Mouse (Mus musculus) heart, adult 11 months (tissue): ENCODE measurements around the gene Zfp14.
A peak's percentile ranks its signal among the peaks of the same experiment; 100 is the strongest.

Source experiments
- DNase-seq: peaks from one replicate; pipeline ENCODE4 v3.0.0; 2022

The Zfp14 gene

GRCm38 (mm10) chr7:30027331-30027730 lies 23.8 kb downstream of the Zfp14 start:
- DNase-seq = no peak

GRCm38 (mm10) chr7:30025358-30025757 lies 25.8 kb downstream of the Zfp14 start:
- peak; percentile 74 for DNase-seq

DNA sequence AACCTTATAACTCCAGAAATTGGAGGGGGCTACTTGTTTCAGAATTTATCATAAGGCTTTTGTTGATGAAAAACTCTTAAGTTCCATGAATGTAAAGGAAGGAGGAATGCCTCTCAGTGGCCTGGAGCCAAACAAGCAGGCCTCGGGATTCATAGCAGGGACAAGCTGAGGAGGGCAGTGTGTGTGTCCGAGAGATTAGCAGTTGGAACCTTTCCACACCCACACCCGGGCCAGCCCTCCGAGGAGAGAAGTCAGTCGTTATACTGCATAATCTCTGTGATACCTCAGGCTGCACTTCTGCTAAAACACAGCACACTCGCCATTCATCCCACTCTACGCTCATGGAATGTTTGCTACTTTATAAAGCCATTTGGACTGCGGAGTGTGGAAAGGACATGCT lies 27.4 kb downstream of the Zfp14 start:
- no peak for DNase-seq

DNA sequence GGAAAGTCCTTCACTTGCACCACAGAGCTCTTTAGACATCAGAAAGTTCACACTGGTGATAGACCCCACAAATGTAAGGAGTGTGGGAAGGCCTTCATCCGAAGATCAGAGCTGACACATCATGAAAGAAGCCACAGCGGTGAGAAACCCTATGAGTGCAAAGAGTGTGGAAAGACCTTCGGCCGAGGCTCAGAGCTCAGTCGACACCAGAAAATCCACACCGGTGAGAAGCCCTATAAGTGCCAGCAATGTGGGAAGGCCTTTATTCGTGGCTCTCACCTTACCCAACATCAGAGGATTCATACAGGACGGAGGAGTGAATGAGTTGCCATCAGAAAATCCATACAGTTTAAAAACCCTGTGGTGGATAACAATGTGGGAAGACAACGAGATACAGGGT lies 27.9 kb downstream of the Zfp14 start:
- DNase-seq = peak; percentile 65

DNA sequence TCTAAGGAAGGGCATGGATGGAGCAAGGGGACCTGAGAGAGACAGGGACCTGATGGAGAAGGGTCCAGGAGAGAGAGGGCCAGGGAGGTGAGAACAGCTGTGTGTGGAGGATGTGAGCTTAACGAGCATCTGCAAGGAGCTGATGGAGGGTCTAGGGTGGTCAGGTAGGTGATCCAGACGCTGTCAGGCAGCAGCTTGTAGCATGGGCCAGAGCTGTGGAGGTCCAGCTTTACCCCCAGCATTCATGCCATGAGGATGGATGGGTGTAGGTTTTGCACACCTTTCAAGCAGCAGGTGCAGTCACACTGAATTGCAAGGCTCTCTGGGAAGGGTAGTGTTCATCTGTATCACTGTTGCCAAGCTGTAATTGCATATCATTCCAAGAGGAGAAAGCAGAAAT lies 31.6 kb downstream of the Zfp14 start:
- DNase-seq = peak; percentile 77

DNA sequence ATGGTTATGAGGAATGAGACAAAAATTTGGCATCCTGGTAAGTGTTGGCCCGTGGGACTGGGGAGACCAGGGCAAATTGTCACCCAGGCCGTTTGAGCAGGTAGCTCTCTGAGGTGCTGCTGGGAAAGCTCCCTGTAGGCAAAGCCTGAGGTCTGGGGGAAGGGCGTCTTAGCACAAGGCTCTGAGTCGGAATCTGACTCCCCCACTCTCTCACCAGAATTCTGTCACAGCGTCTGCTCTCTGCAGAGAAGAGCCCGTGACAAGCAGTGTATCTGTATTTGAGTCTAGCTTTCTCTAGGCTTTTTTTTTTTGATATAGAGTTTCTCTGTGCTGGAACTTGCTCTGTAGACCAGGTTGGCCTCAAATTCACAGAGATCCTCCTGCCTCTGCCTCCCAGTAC lies 34.0 kb downstream of the Zfp14 start:
- DNase-seq = peak; percentile 64

- DNase-seq = peak; percentile 83
Measured at GRCm38 (mm10) chr7:30012956-30013363, 38.2 kb downstream of the Zfp14 start.

GRCm38 (mm10) chr7:30010551-30011195 lies 40.5 kb downstream of the Zfp14 start:
- peak; percentile 85 for DNase-seq

DNA sequence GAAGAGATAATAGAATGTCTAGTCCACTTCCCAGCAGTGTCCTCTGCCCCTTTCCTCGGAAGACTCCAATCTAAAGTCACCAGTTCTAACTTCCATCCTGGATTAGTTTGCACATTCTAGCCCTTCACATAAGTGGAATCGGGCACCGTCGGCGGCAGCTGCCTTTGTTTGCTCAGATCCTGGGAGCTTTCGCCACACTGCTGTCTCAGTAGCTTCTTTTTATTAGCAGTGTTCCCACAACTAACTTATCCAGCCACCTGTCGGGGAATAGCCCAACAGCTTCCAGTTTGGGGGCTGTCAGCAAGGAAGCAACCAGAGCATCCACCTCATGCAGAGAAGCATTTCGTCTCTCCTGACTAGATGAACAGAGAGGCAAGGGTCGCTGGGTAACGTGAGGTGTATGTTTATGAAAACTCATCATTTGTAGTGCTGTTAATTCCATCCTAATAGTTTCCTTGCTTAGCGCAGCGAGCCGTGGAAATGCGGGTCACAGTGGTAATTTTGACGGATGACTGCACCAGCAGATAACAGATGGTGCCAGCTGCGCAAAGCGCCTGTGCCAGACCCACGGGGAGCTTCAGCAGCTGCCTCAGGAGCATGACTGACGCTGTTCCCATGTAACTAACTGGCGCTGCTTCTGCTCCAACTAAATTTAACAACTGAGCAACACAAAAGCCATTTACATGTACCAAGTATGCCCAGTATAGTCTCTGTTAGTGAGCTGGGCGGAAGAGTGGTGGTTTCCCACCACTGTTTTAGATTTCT lies 41.7 kb downstream of the Zfp14 start:
- peak; percentile 94 for DNase-seq

DNA sequence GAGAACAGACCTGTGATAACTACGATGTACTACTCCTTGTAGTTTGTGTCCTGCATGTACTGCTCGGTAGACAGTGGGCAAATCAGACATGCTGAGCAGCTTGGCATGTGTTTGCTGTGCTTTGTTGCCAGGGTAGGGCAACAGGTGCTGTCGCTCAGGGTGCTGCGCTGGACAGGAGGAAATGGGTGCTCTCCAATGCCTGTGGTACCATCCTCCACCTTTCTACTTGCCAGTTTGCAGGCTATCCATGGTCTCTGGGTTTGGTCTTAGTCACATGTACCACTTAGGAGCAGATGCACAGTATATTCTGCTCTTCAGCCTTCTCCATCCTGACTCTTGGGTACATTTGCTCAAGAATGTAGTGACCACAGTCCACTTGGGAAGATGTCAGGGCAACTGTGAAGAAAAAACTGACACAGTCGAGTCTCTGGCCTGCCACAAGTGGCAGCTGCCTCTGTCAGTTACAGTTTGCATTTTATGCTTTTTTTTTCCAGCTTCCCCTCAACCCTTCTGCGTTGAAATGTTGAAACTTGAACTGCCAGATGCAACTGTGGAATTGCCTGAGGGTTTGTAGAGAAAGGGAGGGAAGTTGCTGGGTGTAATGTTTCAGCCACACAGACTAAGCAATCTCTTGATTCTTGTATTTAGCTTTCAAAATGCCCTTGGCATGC lies 43.0 kb downstream of the Zfp14 start:
- peak; percentile 74 for DNase-seq

GRCm38 (mm10) chr7:30007601-30008000 lies 43.6 kb downstream of the Zfp14 start:
- peak; percentile 57 for DNase-seq

GRCm38 (mm10) chr7:30000601-30001000 lies 50.6 kb downstream of the Zfp14 start:
- peak; percentile 42 for DNase-seq

- DNase-seq = no peak
Measured at GRCm38 (mm10) chr7:29995134-29995533, 56.0 kb downstream of the Zfp14 start.

DNA sequence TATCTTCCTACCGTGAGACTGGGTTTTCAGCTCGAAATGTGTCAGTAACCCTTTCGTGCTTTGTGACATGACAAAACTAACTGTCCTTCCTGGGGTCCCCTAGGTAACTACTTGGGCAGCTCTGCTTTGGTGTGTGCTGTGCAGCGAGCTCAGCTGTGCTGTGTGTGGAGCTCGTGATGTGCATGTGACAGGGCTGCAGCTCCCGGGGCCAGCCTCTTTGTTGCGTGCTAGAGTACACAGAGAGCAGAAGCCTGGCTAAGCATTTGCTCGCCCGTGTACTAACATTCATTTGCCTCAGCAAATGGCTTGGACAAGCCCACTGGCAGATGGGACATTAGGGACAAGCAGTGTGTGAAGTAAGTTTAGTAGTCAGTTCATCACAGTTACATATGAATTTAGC lies 57.8 kb downstream of the Zfp14 start:
- peak; percentile 82 for DNase-seq

DNA sequence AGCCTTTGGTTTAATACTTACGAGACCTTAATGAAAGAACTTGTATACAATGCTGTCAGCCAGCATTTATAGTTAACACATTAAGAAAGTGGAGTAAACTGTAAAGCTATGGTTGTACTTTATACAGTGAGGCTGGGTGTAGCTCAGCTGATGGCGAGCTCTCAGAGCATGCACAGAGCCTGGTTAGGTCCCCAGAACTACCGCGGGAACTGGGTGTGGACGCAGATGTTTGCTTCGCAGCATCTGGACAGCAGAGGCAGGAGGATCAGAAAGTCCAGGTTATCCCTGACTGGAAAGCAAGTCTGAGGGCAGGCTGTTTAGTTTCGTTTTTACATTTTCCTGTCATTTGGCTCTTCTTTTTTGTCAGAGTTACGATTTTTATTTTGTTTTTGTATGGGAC lies 58.5 kb downstream of the Zfp14 start:
- peak; percentile 64 for DNase-seq

DNA sequence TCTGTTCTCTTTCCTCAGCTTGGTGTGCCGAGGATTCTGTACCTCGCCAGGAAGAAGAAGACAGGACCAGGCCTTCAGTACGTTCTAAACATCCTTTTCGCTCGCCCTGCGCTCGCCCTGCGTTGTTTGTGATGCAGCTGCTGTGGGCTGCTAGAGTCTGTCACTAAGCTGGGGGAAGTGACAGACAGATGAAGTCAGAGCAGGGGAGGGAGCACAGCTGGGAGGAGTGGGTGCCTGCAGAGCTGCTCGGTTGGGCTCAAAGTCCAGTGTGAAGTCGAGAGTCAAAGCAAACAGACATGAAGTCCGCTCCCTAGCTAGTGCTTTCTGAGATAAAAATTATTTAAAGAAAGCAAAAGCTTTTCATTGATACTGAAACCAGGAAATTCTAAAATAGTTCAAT lies 62.1 kb downstream of the Zfp14 start:
- DNase-seq = peak; percentile 74

DNA sequence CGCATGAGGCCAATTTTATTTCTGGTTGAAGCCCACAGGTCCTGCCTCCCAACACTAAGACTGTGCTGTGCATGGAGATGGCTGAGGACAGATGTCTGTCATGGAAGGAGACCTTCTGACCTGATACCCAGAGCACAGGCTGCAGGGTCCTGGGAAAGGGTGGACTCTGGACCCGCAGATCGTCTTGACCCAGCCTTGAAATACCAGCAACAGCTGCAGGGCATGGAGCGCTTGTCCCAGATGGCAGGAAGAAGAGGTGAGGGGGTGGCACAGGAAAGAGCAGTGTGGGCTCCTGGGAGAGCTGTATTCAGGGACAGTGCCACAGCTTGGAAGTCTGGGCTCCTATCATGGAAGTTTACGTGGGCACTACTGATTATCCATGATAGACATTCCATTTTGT lies 63.6 kb downstream of the Zfp14 start:
- no peak for DNase-seq
